Mouse (Mus musculus) lung, postnatal 0 days (tissue): ENCODE measurements around the gene Adam22.

Experiments
- CTCF ChIP-seq: IDR thresholded peaks from 2 replicates; pipeline ENCODE4 v1.5.1; 2016; ENCODE audit warnings: antibody characterized with exemption, mild to moderate bottlenecking
- EP300 ChIP-seq: IDR thresholded peaks from 2 replicates; pipeline ENCODE4 v1.6.1; 2016; ENCODE audit warnings: antibody characterized with exemption, mild to moderate bottlenecking, control low read depth

DNA sequence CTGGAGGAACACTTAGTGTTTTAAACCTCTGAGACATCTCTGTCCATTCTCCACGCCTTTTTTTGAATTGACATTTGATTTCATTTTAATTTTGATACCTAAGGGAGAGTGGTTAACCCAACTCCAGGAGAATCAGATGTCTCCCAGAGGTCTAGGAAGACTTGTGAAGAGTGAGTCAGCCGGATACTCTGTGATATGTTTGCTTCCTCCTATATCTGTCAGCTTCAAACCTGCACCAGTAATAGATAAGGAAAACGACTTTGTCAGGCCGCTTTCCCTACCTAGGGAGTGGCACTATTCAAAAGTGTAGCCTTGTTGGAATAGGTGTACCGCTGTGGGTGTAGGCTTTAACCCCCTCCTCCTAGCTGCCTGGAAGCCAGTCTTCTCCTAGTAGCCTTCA, 821 bp upstream of the Adam22 start:
- no peak for TF ChIP-seq CTCF
- no peak for TF ChIP-seq EP300
